In genomic region chr17:29056207-29056606, GRCm38 (mm10) we compare ENCODE assay signal across 14 mouse cellular contexts. TPM values are rescaled to one million over a fixed set of nuclear protein-coding genes. Genes with fewer than 3 reads are reported as not detected.
DNase-seq lines count a peak whose midpoint lies in the region; ATAC-seq and TF ChIP-seq lines count a peak whose summit lies in the region.
"Had no signal": no experiment of that assay in that cellular context is flagged by ENCODE, and none has a peak within 500 bp of the region (broad histone marks: within the 10 kb centered on the region; RNA-seq: fewer than 3 reads in every experiment).

No protein-coding gene starts in this region.

- peaks cover 45% of the 10 kb centered on the region for H3K4me1 ChIP-seq in heart, embryonic 15.5 days (replicated peaks)
- peaks cover 7% of the 10 kb centered on the region; the same call in 1 of the 2 replicates for H3K4me1 ChIP-seq in kidney, postnatal 0 days (replicated peaks; ENCODE audit: insufficient read depth, low read length)
- peaks cover 24% of the 10 kb centered on the region for H3K4me1 ChIP-seq in embryonic facial prominence, embryonic 12.5 days
- peaks cover 50% of the 10 kb centered on the region for H3K4me1 ChIP-seq in limb, embryonic 15.5 days

- no peak for TF ChIP-seq CTCF in kidney, postnatal 0 days (IDR thresholded peaks at IDR 0.05; ENCODE audit: low read depth)

- H3K9me3 ChIP-seq in heart, embryonic 15.5 days (replicated peaks): no peaks in the 10 kb centered on the region
- H3K9me3 ChIP-seq in kidney, postnatal 0 days (replicated peaks; ENCODE audit: low read length): no peaks in the 10 kb centered on the region
- H3K9me3 ChIP-seq in embryonic facial prominence, embryonic 12.5 days: no peaks in the 10 kb centered on the region
- H3K9me3 ChIP-seq in limb, embryonic 15.5 days: no peaks in the 10 kb centered on the region
- H3K9me3 ChIP-seq: liver, embryonic 12.5 days had no signal

- WGBS in heart, embryonic 15.5 days: 27% methylated on average over 7 of the region's 7 CpGs
- WGBS in kidney, postnatal 0 days: 17% methylated on average over 7 of the region's 7 CpGs
- WGBS in embryonic facial prominence, embryonic 12.5 days: 12% methylated on average over 7 of the region's 7 CpGs
- WGBS in limb, embryonic 15.5 days: 8% methylated on average over 7 of the region's 7 CpGs

- H3K4me3 ChIP-seq in heart, embryonic 15.5 days: no peak overlapping the region
- H3K4me3 ChIP-seq in kidney, postnatal 0 days (replicated peaks; ENCODE audit: low read depth, low read length): no peak overlapping the region
- no peak overlapping the region for H3K4me3 ChIP-seq in embryonic facial prominence, embryonic 12.5 days
- no peak overlapping the region for H3K4me3 ChIP-seq in limb, embryonic 15.5 days
- H3K4me3 ChIP-seq: liver, embryonic 12.5 days had no signal

- H3K9ac ChIP-seq in heart, embryonic 15.5 days: no peak overlapping the region
- no peak overlapping the region for H3K9ac ChIP-seq in kidney, postnatal 0 days (ENCODE audit: low read depth, low read length)
- no peak overlapping the region for H3K9ac ChIP-seq in embryonic facial prominence, embryonic 12.5 days
- no peak overlapping the region for H3K9ac ChIP-seq in limb, embryonic 15.5 days
- H3K9ac ChIP-seq: liver, embryonic 12.5 days had no signal

- DNase-seq in heart, adult 9 months (ENCODE audit: low spot score in 2 of 2): no peak
- peak; percentile 73 for DNase-seq in kidney, postnatal 0 days (ENCODE audit: low spot score)
- DNase-seq in kidney, postnatal 10 days: no peak
- DNase-seq in spleen, adult 12 weeks (ENCODE audit: low spot score): no peak
- no peak for DNase-seq in lung, postnatal 10 days
- DNase-seq: adrenal gland, postnatal 25 days; cerebellum, postnatal 36 days; gastrocnemius, postnatal 25 days; kidney, adult 18-20 months had no signal

- no peaks in the 10 kb centered on the region for H3K27me3 ChIP-seq in heart, embryonic 15.5 days
- H3K27me3 ChIP-seq in kidney, postnatal 0 days (ENCODE audit: insufficient read depth, low read length): no peaks in the 10 kb centered on the region
- H3K27me3 ChIP-seq in embryonic facial prominence, embryonic 12.5 days: no peaks in the 10 kb centered on the region
- H3K27me3 ChIP-seq in limb, embryonic 15.5 days: no peaks in the 10 kb centered on the region
- H3K27me3 ChIP-seq: liver, embryonic 12.5 days had no signal

- peak overlapping the region; percentile 43 for H3K4me2 ChIP-seq in heart, embryonic 15.5 days
- peak overlapping the region; percentile 35; the same call in 1 of the 2 replicates for H3K4me2 ChIP-seq in kidney, postnatal 0 days (ENCODE audit: low read length)
- no peak overlapping the region; the same call in 1 of the 2 replicates for H3K4me2 ChIP-seq in embryonic facial prominence, embryonic 12.5 days (replicated peaks)
- H3K4me2 ChIP-seq in limb, embryonic 15.5 days: peak overlapping the region; percentile 22; the same call in 1 of the 2 replicates
- H3K4me2 ChIP-seq: liver, embryonic 12.5 days had no signal

- no peak for ATAC-seq in heart, embryonic 15.5 days (replicated peaks; ENCODE audit: insufficient number of reproducible peaks, insufficient read depth, low FRiP score, low read depth)
- ATAC-seq in kidney, postnatal 0 days (replicated peaks; ENCODE audit: low FRiP score, low read depth): peak; percentile 27; the same call in 1 of the 2 replicates
- peak; percentile 41; the same call in 1 of the 2 replicates for ATAC-seq in embryonic facial prominence, embryonic 12.5 days (ENCODE audit: insufficient number of reproducible peaks, insufficient read depth, low FRiP score, low TSS enrichment)
- 0 out of 2 replicates have a peak, but pooled peaks have one; percentile 15 for ATAC-seq in limb, embryonic 15.5 days (ENCODE audit: insufficient number of reproducible peaks, low FRiP score, low TSS enrichment, low read depth)
- ATAC-seq: liver, embryonic 12.5 days had no signal

- H3K27ac ChIP-seq in heart, embryonic 15.5 days: peak overlapping the region; percentile 33
- peak overlapping the region; percentile 62 for H3K27ac ChIP-seq in kidney, postnatal 0 days
- 0 out of 2 replicates have a peak overlapping the region, but pooled peaks have one; percentile 41 for H3K27ac ChIP-seq in embryonic facial prominence, embryonic 12.5 days
- peak overlapping the region; percentile 50; the same call in 1 of the 2 replicates for H3K27ac ChIP-seq in limb, embryonic 15.5 days
- H3K27ac ChIP-seq: liver, embryonic 12.5 days had no signal

- no peaks in the 10 kb centered on the region for H3K36me3 ChIP-seq in heart, embryonic 15.5 days
- no peaks in the 10 kb centered on the region for H3K36me3 ChIP-seq in kidney, postnatal 0 days (ENCODE audit: insufficient read depth, low read length)
- no peaks in the 10 kb centered on the region for H3K36me3 ChIP-seq in embryonic facial prominence, embryonic 12.5 days
- no peaks in the 10 kb centered on the region for H3K36me3 ChIP-seq in limb, embryonic 15.5 days
- H3K36me3 ChIP-seq: liver, embryonic 12.5 days had no signal

RNA-seq across cellular contexts. Expression of gene Srsf3, which starts 23.8 kb away (rescaled TPM):
- polyA plus RNA-seq in heart, embryonic 15.5 days (2015; fragmentation: Nextera tagmentation; extraction: Ambion mirVana): 318 and 332 TPM in 2 replicates
- 456 and 496 TPM in 2 replicates for polyA plus RNA-seq in kidney, postnatal 0 days (2015; fragmentation: Nextera tagmentation; extraction: Ambion mirVana)
- 731 and 750 TPM in 2 replicates for polyA plus RNA-seq in embryonic facial prominence, embryonic 12.5 days (2016; fragmentation: Nextera tagmentation; extraction: Ambion mirVana)
- 513 and 518 TPM in 2 replicates for polyA plus RNA-seq in limb, embryonic 15.5 days (2015; fragmentation: Nextera tagmentation; extraction: Ambion mirVana)

RNA-seq across cellular contexts. Expression of gene Cdkn1a, which starts 34.6 kb away (rescaled TPM):
- 53.3 and 64.4 TPM in 2 replicates for polyA plus RNA-seq in heart, embryonic 15.5 days (2015; fragmentation: Nextera tagmentation; extraction: Ambion mirVana)
- polyA plus RNA-seq in kidney, postnatal 0 days (2015; fragmentation: Nextera tagmentation; extraction: Ambion mirVana): 125 and 136 TPM in 2 replicates
- 48.2 and 55.6 TPM in 2 replicates for polyA plus RNA-seq in embryonic facial prominence, embryonic 12.5 days (2016; fragmentation: Nextera tagmentation; extraction: Ambion mirVana)
- polyA plus RNA-seq in limb, embryonic 15.5 days (2015; fragmentation: Nextera tagmentation; extraction: Ambion mirVana): 233 and 345 TPM in 2 replicates

RNA-seq across cellular contexts. Expression of gene Stk38, which starts 48.4 kb away (rescaled TPM):
- 73.6 and 78.0 TPM in 2 replicates for polyA plus RNA-seq in heart, embryonic 15.5 days (2015; fragmentation: Nextera tagmentation; extraction: Ambion mirVana)
- 58.8 and 66.9 TPM in 2 replicates for polyA plus RNA-seq in kidney, postnatal 0 days (2015; fragmentation: Nextera tagmentation; extraction: Ambion mirVana)
- polyA plus RNA-seq in embryonic facial prominence, embryonic 12.5 days (2016; fragmentation: Nextera tagmentation; extraction: Ambion mirVana): 136 and 137 TPM in 2 replicates
- 100 and 104 TPM in 2 replicates for polyA plus RNA-seq in limb, embryonic 15.5 days (2015; fragmentation: Nextera tagmentation; extraction: Ambion mirVana)

RNA-seq across cellular contexts. Expression of gene Rab44, which starts 57.7 kb away (rescaled TPM):
- 0.66 and 3.1 TPM in 2 replicates for polyA plus RNA-seq in heart, embryonic 15.5 days (2015; fragmentation: Nextera tagmentation; extraction: Ambion mirVana)
- polyA plus RNA-seq in kidney, postnatal 0 days (2015; fragmentation: Nextera tagmentation; extraction: Ambion mirVana): 0.21 and 0.22 TPM in 2 replicates
- polyA plus RNA-seq in embryonic facial prominence, embryonic 12.5 days (2016; fragmentation: Nextera tagmentation; extraction: Ambion mirVana): 0.27 and 0.55 TPM in 2 replicates
- polyA plus RNA-seq in limb, embryonic 15.5 days (2015; fragmentation: Nextera tagmentation; extraction: Ambion mirVana): 5.1 and 5.6 TPM in 2 replicates
- polyA plus RNA-seq: testis, adult 2 months had no signal
